Mouse (Mus musculus) common myeloid progenitor, adult 5-6 weeks (primary cell): ENCODE data around the gene Gm5269. TPM values are rescaled to one million over a fixed set of nuclear protein-coding genes. Genes with fewer than 3 reads are reported as not detected.
A peak's percentile ranks its signal among the peaks of the same experiment; 100 is the strongest.

Experiments
- ATAC-seq: replicated peaks from 2 replicates; pipeline ENCODE4 v1.8.0; 2016; ENCODE audit warnings: low read depth, mild to moderate bottlenecking, moderate TSS enrichment, inconsistent platforms; ENCODE audit not compliant: poor library complexity, severe bottlenecking
- total RNA-seq: library from RNA; stranded (forward); fragments of 200-1000, 187-1606 nt; gene quantifications from 2 replicates; pipeline ENCODE4 v1.2.3, GENCODE M21; 2017

The Gm5269 gene
- total RNA-seq, 1 experiment from 2014 or later = not detected

GRCm38 (mm10) chr1:45882076-45882475, 8.0 kb downstream of the Gm5269 start:
- ATAC-seq = no peak

GRCm38 (mm10) chr1:45881228-45881832, 8.7 kb downstream of the Gm5269 start:
- peak; percentile 80 for ATAC-seq

- no peak for ATAC-seq
These were observed 12.6 kb downstream of the Gm5269 start for GRCm38 (mm10) chr1:45877463-45877862.

- no peak for ATAC-seq
These were observed 13.4 kb downstream of the Gm5269 start for GRCm38 (mm10) chr1:45876450-45877198.

GRCm38 (mm10) chr1:45875640-45876039, 14.4 kb downstream of the Gm5269 start:
- no peak for ATAC-seq

- peak; percentile 63 for ATAC-seq
These were observed 16.8 kb downstream of the Gm5269 start for GRCm38 (mm10) chr1:45873250-45873649.

- peak; percentile 79 for ATAC-seq
These were observed 21.5 kb downstream of the Gm5269 start for GRCm38 (mm10) chr1:45868479-45869137.

- ATAC-seq = no peak
These were observed 22.0 kb downstream of the Gm5269 start for GRCm38 (mm10) chr1:45868050-45868449.

GRCm38 (mm10) chr1:45866288-45867018, 23.6 kb downstream of the Gm5269 start:
- ATAC-seq = no peak

- peak; percentile 50 for ATAC-seq
These were observed 24.3 kb downstream of the Gm5269 start for GRCm38 (mm10) chr1:45865727-45866126.

GRCm38 (mm10) chr1:45865316-45865715, 24.8 kb downstream of the Gm5269 start:
- no peak for ATAC-seq

- no peak for ATAC-seq
These were observed 25.5 kb downstream of the Gm5269 start for GRCm38 (mm10) chr1:45864564-45865014.

- ATAC-seq = no peak
These were observed 26.4 kb downstream of the Gm5269 start for GRCm38 (mm10) chr1:45863641-45864040.

GRCm38 (mm10) chr1:45861162-45861561, 28.9 kb downstream of the Gm5269 start:
- no peak for ATAC-seq

GRCm38 (mm10) chr1:45860349-45860748, 29.7 kb downstream of the Gm5269 start:
- ATAC-seq = no peak

- ATAC-seq = no peak
These were observed 32.0 kb downstream of the Gm5269 start for GRCm38 (mm10) chr1:45858038-45858437.

GRCm38 (mm10) chr1:45845466-45845865, 44.6 kb downstream of the Gm5269 start:
- no peak for ATAC-seq
